Mouse (Mus musculus): ENCODE data around the gene Wdr64. TPM values are rescaled to one million over a fixed set of nuclear protein-coding genes. Genes with fewer than 3 reads are reported as not detected.

Wdr64 gene
- total RNA-seq, 2 experiments from 2014 or later, result not detected

DNA sequence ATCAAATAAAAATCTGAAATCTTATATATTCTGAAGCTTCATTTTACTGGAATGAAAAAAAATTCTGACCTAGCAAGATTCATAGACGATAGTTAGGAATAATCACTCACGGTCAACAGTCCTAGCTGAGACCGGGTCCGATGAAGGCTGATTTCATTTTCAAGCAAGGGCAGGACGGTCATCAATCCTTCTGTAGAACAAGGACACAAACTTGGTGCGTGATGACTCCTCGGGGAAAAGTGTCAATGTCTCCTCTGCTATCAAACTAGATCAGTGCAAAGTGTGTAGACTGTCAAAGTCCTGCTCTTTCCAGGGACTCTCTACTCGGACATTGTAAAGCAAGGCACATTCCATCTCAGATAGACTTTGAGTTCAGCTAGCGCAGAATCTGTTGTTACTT, 18.4 kb downstream of the Wdr64 start:
- no peak for DNase-seq (ENCODE audit: low spot score)

DNA sequence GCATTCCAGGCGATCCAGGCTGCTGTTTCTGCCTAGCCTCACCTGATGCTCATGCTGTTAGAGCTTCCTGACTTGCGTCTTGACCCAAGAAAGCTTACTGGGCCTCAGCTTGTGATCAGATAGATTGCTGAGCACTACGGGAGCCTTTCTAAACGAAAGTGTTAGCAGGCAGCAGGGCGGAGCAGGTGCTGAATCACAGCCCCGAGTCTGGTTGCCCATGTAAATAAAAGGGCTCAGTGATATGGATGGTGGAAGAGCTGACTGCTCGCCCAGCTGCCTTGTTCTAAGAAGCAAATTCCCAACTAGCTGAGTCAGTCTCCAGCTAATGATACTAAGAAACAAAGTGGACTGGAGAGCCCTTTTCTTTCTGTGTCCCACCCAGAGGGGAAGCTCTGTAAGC, 27.4 kb downstream of the Wdr64 start:
- no peak for DNase-seq (ENCODE audit: low spot score)

DNA sequence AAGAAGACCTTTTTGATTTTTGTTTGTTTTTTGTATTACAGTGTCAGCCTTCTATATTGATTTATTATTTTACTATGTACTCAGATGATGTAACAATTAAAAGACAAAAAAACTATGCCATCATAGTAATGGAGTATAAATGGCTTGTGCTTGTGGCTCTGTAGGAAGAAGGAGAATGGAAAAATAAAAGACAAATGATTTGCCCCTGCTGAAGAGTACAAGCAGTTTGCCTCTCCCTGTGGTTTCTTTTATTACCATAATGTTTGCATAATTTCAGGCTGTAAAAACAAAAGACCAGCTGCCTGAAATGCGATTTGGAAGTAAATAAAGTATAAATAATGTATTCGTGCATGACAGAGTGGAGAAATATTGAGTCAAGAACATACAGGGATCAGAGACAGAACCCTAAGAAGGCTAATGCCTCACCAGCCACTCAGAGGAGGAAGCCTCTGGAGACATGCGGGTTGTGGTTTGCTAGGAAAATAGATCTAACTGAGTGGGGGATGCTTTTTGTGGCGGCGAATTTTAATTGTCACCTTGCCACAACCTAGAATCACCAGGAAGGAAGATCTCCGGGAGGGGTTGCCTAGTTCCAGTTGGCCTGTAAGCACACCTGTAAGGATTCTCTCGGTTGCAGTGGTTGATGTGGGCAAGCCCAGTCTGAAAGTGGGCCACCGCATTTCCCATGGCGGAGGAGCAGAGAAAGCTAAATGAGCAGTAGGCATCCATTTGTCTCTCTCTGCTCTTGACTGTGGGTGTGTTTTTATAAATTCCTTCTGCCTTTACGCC, 56.4 kb downstream of the Wdr64 start:
- no peak for DNase-seq (ENCODE audit: low spot score)

DNA sequence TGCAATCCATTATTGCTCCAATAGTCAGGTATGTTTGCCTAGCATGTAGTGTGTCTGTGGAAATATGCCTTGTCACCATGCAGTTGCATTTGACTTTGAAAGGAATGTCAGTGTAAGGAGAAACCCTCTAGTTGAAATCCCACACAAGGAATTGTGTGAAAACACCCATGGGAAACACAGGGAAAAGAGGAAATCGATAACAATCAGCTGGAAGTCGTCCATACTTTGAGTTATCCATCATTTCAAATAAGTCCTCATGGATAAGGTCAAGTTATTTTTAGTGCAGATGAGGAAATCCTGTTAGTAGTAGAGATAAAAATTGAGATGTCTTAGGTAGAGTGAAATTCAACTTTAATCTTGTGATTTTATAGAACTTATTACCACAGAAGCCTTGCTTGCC, 96.3 kb downstream of the Wdr64 start:
- DNase-seq (ENCODE audit: low spot score), result no peak

DNA sequence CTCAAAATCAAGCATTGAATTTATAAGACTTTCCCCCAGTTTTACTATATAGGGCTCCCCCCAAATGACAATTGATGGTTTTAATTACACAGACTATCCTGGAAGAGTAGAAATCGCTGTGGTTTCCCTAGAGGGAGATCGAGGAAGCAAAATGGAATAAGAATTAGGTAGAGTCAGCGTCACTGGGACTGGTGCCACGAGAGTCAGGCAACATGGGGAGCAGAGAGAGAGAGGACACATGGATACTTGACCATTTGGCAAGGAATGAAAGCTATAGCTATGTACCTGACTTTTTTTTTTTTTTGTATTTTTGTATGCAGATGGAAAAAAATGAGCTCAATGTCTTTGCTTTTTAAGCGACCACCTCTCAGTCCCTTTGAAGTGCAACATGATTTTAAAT, 110.0 kb downstream of the Wdr64 start:
- no peak for DNase-seq (ENCODE audit: low spot score)

DNA sequence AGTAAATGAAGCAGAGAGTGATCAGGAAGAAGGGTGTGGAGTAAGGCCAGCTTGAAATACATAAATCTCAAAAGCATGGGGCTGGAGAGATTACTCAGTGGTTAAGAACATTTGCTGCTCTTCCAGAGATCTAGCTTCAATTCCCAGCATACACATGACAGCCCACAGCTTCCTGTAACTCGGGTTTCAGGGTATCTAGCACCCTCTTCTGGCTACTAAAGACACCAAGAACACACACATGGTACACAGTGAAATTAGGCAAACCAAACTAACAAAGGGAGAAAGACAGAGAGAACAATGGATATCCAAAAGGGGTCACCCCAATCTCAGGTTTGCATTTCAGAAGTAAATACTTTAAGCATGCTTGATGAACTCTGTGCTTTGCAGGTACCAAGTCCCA, 113.2 kb downstream of the Wdr64 start:
- no peak for DNase-seq (ENCODE audit: low spot score)

DNA sequence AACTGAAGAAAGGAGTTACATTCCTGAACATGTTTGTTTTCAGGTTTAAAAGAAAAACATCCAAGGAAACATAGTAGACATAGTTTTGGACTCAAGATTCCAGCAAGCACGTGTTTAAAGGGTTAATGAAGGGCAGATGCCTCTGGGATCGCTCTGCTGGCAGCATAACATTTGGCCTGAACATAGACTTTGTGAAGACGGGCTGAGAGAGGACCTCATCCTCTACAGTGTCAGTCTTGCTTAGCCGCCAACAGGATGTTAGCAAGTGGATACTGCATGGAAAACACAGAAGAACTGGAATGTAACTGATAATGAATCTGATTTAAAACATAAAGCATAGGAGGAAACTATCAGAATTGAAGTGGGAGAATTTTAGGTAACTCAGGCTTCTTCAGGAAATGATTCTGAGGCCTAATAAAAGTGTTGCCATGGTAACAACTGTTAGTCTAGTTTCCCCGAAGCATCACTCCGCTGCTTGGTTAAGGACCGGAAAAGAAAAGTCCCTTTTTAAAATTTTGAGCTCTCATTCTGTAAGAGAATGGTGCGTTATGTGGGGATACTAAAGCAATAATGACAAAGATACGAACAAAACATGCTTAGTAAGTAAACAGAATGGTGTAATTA, 125.5 kb downstream of the Wdr64 start:
- DNase-seq (ENCODE audit: low spot score), result no peak

DNA sequence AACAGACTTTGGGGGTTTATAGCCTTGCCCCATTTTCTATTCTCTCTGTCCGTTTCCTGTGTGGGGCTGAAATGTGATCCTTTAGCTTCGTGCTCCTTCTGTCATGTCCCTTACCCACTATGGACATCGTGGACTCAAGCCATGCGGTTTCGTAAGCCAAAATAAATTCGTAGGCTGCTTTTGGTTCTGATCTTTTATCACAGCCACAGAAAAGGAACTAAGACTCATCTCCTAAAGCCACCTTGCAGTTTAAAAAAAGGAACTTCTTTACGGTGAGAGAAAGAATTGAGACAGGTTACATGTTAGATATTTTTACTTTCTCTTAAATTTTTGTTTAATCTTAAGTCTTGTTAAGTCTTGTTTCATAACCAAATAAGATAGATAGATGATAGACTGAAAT, 130.1 kb downstream of the Wdr64 start:
- no peak for DNase-seq (ENCODE audit: low spot score)

DNA sequence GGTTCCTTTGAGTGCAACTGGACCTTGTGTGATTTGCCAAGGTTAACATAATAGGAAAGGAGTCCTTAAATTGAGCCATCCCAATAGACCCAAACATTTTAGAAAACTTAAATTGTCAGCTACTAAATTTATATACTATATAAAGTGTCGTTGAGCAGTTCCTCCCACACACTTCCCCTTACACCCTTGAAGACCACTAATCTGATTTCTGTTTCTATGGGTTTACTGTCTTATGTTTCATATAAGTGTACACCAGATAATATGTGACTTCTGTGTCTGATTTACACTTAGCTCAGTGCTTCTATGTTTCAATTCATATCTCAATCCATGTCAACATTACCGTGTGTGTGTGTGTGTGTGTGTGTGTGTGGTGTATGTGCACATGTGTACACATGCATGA, 130.8 kb downstream of the Wdr64 start:
- DNase-seq (ENCODE audit: low spot score), result no peak

DNA sequence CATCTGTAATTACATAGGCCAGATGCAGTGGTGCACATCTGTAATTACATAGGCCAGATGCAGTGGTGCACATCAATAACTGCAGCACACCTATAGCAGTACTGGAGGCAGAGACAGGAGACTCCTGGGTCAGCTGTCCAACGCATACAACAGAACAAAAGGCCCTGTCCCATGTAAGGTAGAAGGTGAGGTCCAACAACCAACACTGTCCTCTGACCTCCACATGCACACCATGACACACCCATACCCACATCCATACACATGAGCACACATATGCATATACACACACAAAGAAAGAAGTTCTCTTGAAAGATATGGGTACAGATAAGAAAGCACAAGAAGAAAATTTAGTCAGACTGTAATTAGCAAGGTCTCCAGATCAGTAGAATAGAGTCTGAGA, 157.1 kb downstream of the Wdr64 start:
- no peak for DNase-seq (ENCODE audit: low spot score)

Other genes starting within 250 kb of the Wdr64 start
- gene Rgs7, start 206.1 kb upstream of the Wdr64 start, total RNA-seq (2021), result under 1 TPM; 0.19 to 0.27 TPM
- under 1 TPM; 0.09 to 0.14 TPM for gene Kmo, start 78.2 kb upstream of the Wdr64 start, total RNA-seq (2021)
- 100 to 1,000 TPM; 241 to 256 TPM for gene Fh1, start 73.0 kb upstream of the Wdr64 start, total RNA-seq (2021)
- 1 to 10 TPM; 2.8 to 3.8 TPM for gene Opn3, start 5.8 kb upstream of the Wdr64 start, total RNA-seq (2021)
- gene Chml, start 5.7 kb upstream of the Wdr64 start, total RNA-seq (2021), result 1 to 10 TPM; 2.9 to 4.9 TPM
- gene Exo1, start 182.0 kb downstream of the Wdr64 start, total RNA-seq (2021), result not detected
- not detected for gene Gm38100, start 221.7 kb downstream of the Wdr64 start, total RNA-seq (2021)